Mouse (Mus musculus) layer of hippocampus, postnatal 10 days (tissue): Measurements from ENCODE around the gene Emb. TPM values are rescaled to one million over a fixed set of nuclear protein-coding genes. Genes with fewer than 3 reads are reported as not detected.

Source experiments
- total RNA-seq, 2 experiments: library from RNA; stranded (reverse); gene quantifications; 2 replicates each; pipeline ENCODE4 v1.2.3; 2021

Emb gene
- total RNA-seq, 2 experiments from 2014 or later, result 22.4 to 24.6 TPM

Other genes with a start within 250 kb of the Emb start
- gene Parp8, start 183.0 kb upstream of the Emb start, total RNA-seq, result 10 to 100 TPM; 62.3 to 69.5 TPM
- gene Gm17509, start 12.5 kb downstream of the Emb start, total RNA-seq, result 1 to 10 TPM in 1 of 2 experiments, under 1 TPM in 1; 0.78 to 1.4 TPM